Comparison of ENCODE assay signal across 16 mouse cellular contexts in the genomic region with DNA sequence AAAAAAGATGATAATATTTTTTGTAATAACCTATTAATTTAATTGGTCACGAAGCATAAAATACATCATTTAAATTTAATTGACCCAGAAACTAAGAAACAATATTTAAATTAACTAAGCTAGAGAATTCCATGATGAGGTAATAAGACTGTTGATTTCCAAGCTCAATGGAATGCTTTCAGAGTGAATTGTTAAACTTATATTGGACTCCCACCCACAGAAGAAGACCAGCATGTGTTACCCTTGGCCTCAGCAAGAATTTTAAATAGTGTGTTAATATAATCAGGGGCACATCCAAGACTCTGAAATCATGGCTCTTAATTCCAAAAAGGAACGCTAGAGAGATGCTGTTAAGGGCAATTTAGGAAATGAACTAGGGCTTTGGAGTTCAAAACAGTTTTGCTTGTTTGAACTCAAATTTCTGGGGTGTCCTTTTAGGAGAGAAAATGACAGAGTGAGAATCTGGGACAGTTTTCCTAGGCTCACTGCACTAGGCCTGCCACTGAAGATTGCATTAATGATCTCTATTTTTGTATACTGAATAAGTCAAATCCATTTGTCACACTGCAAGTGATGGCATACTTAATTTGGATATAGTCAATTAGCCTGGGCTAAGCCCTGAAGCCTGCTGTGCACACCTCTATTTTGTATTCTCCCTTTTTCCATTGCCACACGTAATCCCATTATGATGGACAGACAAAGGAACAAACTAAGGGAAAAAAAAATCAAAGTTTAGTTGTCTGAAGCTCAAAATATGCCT.
DNase-seq lines count a peak whose midpoint lies in the region; ATAC-seq and TF ChIP-seq lines count a peak whose summit lies in the region.
"Had no signal": no experiment of that assay in that cellular context is flagged by ENCODE, and none has a peak within 500 bp of the region (broad histone marks: within the 10 kb centered on the region; RNA-seq: fewer than 3 reads in every experiment).

No protein-coding gene starts in this region.

- peak; percentile 32; the same call in 1 of the 2 replicates for ATAC-seq in forebrain, embryonic 13.5 days
- no peak for ATAC-seq in hindbrain, postnatal 0 days
- ATAC-seq in neural tube, embryonic 13.5 days (ENCODE audit: low read depth) = no peak
- ATAC-seq: CD4-positive, CD25-positive, alpha-beta regulatory T cell, adult 4 months had no signal

- H3K36me3 ChIP-seq in forebrain, embryonic 13.5 days (ENCODE audit: poor library complexity, severe bottlenecking) = no peaks in the 10 kb centered on the region
- no peaks in the 10 kb centered on the region; the same call in 1 of the 2 replicates for H3K36me3 ChIP-seq in hindbrain, postnatal 0 days (ENCODE audit: insufficient read depth, low read length)
- peaks cover 11% of the 10 kb centered on the region; the same call in 1 of the 2 replicates for H3K36me3 ChIP-seq in neural tube, embryonic 13.5 days

- H3K9me3 ChIP-seq in forebrain, embryonic 13.5 days (replicated peaks) = no peaks in the 10 kb centered on the region
- no peaks in the 10 kb centered on the region for H3K9me3 ChIP-seq in hindbrain, postnatal 0 days (ENCODE audit: low read length)
- no peaks in the 10 kb centered on the region for H3K9me3 ChIP-seq in neural tube, embryonic 13.5 days

- 15% methylated on average over 3 of the region's 3 CpGs for WGBS in forebrain, embryonic 13.5 days
- 37% methylated on average over 3 of the region's 3 CpGs for WGBS in hindbrain, postnatal 0 days
- WGBS in neural tube, embryonic 13.5 days = 21% methylated on average over 3 of the region's 3 CpGs

- no peak for TF ChIP-seq CTCF in hindbrain, postnatal 0 days (IDR thresholded peaks at IDR 0.05; ENCODE audit: low read depth)

- H3K4me2 ChIP-seq in forebrain, embryonic 13.5 days = no peak overlapping the region
- H3K4me2 ChIP-seq in hindbrain, postnatal 0 days (ENCODE audit: low read depth, low read length) = no peak overlapping the region
- H3K4me2 ChIP-seq in neural tube, embryonic 13.5 days = no peak overlapping the region

- DNase-seq in Muller cell, postnatal 12 days (ENCODE audit: inconsistent ontology term) = peak; percentile 53
- DNase-seq in hindbrain, postnatal 0 days (ENCODE audit: low spot score) = peak; percentile 56
- DNase-seq in embryo, embryonic 9.5 days (ENCODE audit: extremely low spot score) = no peak
- DNase-seq in urinary bladder, adult 18-20 months (ENCODE audit: low spot score in 2 of 2) = no peak
- DNase-seq in layer of hippocampus, adult 9-11 months = no peak
- DNase-seq: cerebellum, adult 9-10 months; heart, adult 2 months; kidney, adult 18-20 months; lung, adult 18-20 months had no signal

- no peak overlapping the region for H3K4me3 ChIP-seq in forebrain, embryonic 13.5 days
- no peak overlapping the region for H3K4me3 ChIP-seq in hindbrain, postnatal 0 days (ENCODE audit: low read length)
- no peak overlapping the region for H3K4me3 ChIP-seq in neural tube, embryonic 13.5 days
- H3K4me3 ChIP-seq: erythroblast, embryonic 14.5 days; heart, adult 2 months; left cerebral cortex, adult 2 months; myocyte had no signal

- H3K27me3 ChIP-seq in forebrain, embryonic 13.5 days = peaks cover 18% of the 10 kb centered on the region; the same call in 1 of the 2 replicates
- no peaks in the 10 kb centered on the region for H3K27me3 ChIP-seq in hindbrain, postnatal 0 days (ENCODE audit: insufficient read depth, low read length)
- H3K27me3 ChIP-seq in neural tube, embryonic 13.5 days = no peaks in the 10 kb centered on the region

- H3K27ac ChIP-seq in forebrain, embryonic 13.5 days = peak overlapping the region; percentile 36; the same call in 1 of the 2 replicates
- H3K27ac ChIP-seq in hindbrain, postnatal 0 days = peak overlapping the region; percentile 41; the same call in 1 of the 2 replicates
- peak overlapping the region; percentile 86 for H3K27ac ChIP-seq in neural tube, embryonic 13.5 days (replicated peaks)
- H3K27ac ChIP-seq: heart, adult 2 months; left cerebral cortex, adult 2 months; macrophage had no signal

- H3K4me1 ChIP-seq in forebrain, embryonic 13.5 days = peaks cover 63% of the 10 kb centered on the region
- peaks cover 7% of the 10 kb centered on the region for H3K4me1 ChIP-seq in hindbrain, postnatal 0 days (ENCODE audit: insufficient read depth, low read length)
- H3K4me1 ChIP-seq in neural tube, embryonic 13.5 days (replicated peaks) = peaks cover 87% of the 10 kb centered on the region

- H3K9ac ChIP-seq in forebrain, embryonic 13.5 days = no peak overlapping the region
- H3K9ac ChIP-seq in hindbrain, postnatal 0 days (replicated peaks; ENCODE audit: low read length) = no peak overlapping the region
- H3K9ac ChIP-seq in neural tube, embryonic 13.5 days = no peak overlapping the region

Comparison
In these comparisons a context has a peak if more than half of its experiments do, and no peak if none do; other contexts are left out.
1. DNase-seq: peak in Muller cell, postnatal 12 days (single experiment) and hindbrain, postnatal 0 days (single experiment); none in embryo, embryonic 9.5 days (single experiment), urinary bladder, adult 18-20 months (0 of 2) and layer of hippocampus, adult 9-11 months (single experiment).
2. H3K27ac ChIP-seq: peak in every context shown above with its lines; median percentile 86 in neural tube, embryonic 13.5 days; 41 in hindbrain, postnatal 0 days; 36 in forebrain, embryonic 13.5 days.